Mouse (Mus musculus) large intestine, adult 2 months (tissue): ENCODE results near the gene Mrgprb4. TPM values are rescaled to one million over a fixed set of nuclear protein-coding genes. Genes with fewer than 3 reads are reported as not detected.

Source experiments
- DNase-seq: peaks from one replicate; pipeline ENCODE4 v3.0.0-alpha.2; 2012; ENCODE audit warnings: low read depth, low spot score
- WGBS: fragments of 180-500 bp; shearing (Covaris S2); methylation state at CpG from one replicate; pipeline ENCODE4 v1.1.7; 2018; 5-methylcytosine and 5-hydroxymethylcytosine counted together
- polyA plus RNA-seq: library from polyadenylated mRNA; depleted of rRNA; stranded (reverse); fragments of >200 nt; gene quantifications from 2 replicates; pipeline ENCODE4 v1.2.3, GENCODE M21; 2012; rRNA removed

Mrgprb4 gene
- not detected in 2 replicates for polyA plus RNA-seq

GRCm38 (mm10) chr7:48199188-48199587, at the start of gene Mrgprb4:
Gene Mrgprb4 (minus strand): TSS chr7:48199288.
- DNase-seq = no peak
- WGBS = 87% methylated on average over 3 of the region's 3 CpGs

- DNase-seq = no peak
Observed at GRCm38 (mm10) chr7:48226114-48226513, 27.0 kb upstream of the Mrgprb4 start.

- DNase-seq = no peak
- WGBS = 66% methylated on average over 5 of the region's 5 CpGs
Observed at GRCm38 (mm10) chr7:48225065-48225464, 26.0 kb upstream of the Mrgprb4 start.

- WGBS = 68% methylated on average over 2 of the region's 2 CpGs
- DNase-seq = no peak
Observed at GRCm38 (mm10) chr7:48168919-48169318, 30.2 kb downstream of the Mrgprb4 start, which contains the start of gene Mrgprb5. Gene Mrgprb5 (minus strand): TSS chr7:48169019.

- 70% methylated on average over 2 of the region's 2 CpGs for whole genome bisulfite sequencing
- no peak for DNase-seq
Observed at GRCm38 (mm10) chr7:48167471-48167870, 31.6 kb downstream of the Mrgprb4 start.

Other genes starting within 250 kb of the Mrgprb4 start
- not detected in 2 replicates for gene Mrgpra4, start 217.2 kb downstream of the Mrgprb4 start, polyA plus RNA-seq
- not detected in 2 replicates for gene Mrgprx1, start 171.7 kb downstream of the Mrgprb4 start, polyA plus RNA-seq
- gene Mrgprb5, start 30.3 kb downstream of the Mrgprb4 start, polyA plus RNA-seq = not detected in 2 replicates
- gene Mrgprb8, start 189.2 kb upstream of the Mrgprb4 start, polyA plus RNA-seq = not detected in 2 replicates